Mouse (Mus musculus) erythroblast, embryonic 14.5 days (primary cell): ENCODE results near the gene Gdpd5.

Source experiments
- GATA1 ChIP-seq: IDR thresholded peaks from 2 replicates; pipeline ENCODE4 v1.6.1; 2012; ENCODE audit warnings: low read length, inconsistent platforms, mixed read lengths
- TAL1 ChIP-seq: IDR thresholded peaks from 3 replicates; pipeline ENCODE4 v1.6.1; 2012; ENCODE audit warnings: low read length, inconsistent platforms, mixed read lengths

DNA sequence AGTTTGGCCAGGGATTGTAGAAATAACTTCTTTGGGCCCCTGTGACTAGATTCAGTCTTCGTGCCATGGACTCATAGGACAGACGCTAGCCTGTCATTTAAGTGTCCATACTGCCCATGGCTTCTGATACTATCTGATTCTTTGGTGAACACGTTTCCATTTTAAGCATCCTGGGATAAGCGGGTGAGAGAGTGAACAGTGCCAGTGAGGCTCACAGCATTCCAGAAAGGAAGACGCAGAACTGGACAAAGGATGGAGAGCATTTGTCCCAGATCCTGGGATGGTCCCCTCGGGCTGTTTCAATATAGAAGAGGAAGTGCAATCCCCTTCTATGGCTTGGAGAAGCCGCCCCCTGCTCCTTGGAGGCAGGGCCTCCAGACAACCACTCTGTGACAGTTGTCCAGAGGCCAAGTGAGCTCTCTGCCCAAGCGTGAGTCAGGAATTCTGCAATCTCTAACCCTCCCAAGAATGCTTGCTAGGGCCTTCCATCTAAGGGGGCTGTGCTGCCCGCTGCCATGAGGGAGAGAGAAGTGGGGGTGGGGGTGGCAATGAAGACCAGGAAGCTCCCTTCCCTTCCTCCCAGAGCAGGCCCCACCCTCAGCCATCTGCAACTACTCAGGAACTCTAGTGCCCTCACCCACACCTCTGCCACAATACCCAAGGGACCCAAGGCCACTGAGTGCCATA lies 24.8 kb upstream of the Gdpd5 start:
- TF ChIP-seq GATA1 (no peak), TAL1 (no peak)
